ENCODE assay signal across 27 mouse cellular contexts in the genomic region with DNA sequence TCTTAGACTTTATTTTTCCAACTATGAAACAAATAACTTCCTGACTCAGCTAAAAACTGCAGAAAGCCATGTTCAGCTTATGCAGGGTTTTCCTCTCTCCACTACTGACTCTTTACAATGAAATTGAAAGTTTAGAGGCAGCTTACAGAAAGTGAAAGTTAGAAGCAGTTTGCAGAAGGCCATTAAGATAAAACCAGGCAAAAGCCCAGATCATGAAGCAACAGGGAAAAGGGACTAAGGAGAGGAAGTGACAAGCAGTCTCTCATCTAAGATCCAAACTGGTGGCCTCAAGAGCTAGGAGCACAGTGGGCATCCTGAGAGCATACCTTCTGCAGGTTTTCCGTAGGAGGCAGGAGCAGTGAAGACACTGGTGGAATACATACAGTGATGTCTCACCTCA.
A peak's percentile ranks its signal among the peaks of the same experiment; 100 is the strongest.
DNase-seq lines count a peak whose midpoint lies in the region; ATAC-seq and TF ChIP-seq lines count a peak whose summit lies in the region.
"Had no signal": no experiment of that assay in that cellular context is flagged by ENCODE, and none has a peak within 500 bp of the region (broad histone marks: within the 10 kb centered on the region; RNA-seq: fewer than 3 reads in every experiment).

No protein-coding gene starts in this region.

- H3K4me3 ChIP-seq in heart, embryonic 12.5 days: no peak overlapping the region
- H3K4me3 ChIP-seq in CH12.LX (replicated peaks in 1 of 3; ENCODE audit: low read depth in 2 of 3, low read length in 2 of 3, poor library complexity in 1 of 3): no peak overlapping the region
- H3K4me3 ChIP-seq in cerebellum, adult 2 months (replicated peaks; ENCODE audit: insufficient read depth, low read depth, low read length): no peak overlapping the region
- H3K4me3 ChIP-seq: forebrain, embryonic 13.5 days; hindbrain, embryonic 12.5 days; limb, embryonic 12.5 days; midbrain, embryonic 10.5 days; midbrain, embryonic 15.5 days had no signal

- no peak for ATAC-seq in heart, embryonic 12.5 days (ENCODE audit: insufficient number of reproducible peaks, low FRiP score)
- ATAC-seq in granulocyte monocyte progenitor cell, adult 5-6 weeks (replicated peaks; ENCODE audit: poor library complexity, severe bottlenecking): peak; percentile 85
- peak; percentile 76 for ATAC-seq in megakaryocyte progenitor cell, adult 5-6 weeks (replicated peaks; ENCODE audit: poor library complexity)
- ATAC-seq: forebrain, embryonic 13.5 days; liver, postnatal 0 days; midbrain, embryonic 15.5 days had no signal

- no peak for TF ChIP-seq EP300 in CH12.LX (IDR thresholded peaks at IDR 0.05; ENCODE audit: low read length)

- no peak for TF ChIP-seq RAD21 in CH12.LX (IDR thresholded peaks at IDR 0.05; ENCODE audit: low read depth, low read length)

- WGBS in heart, embryonic 12.5 days: 69% methylated on average over 1 of the region's 1 CpGs
- WGBS in cerebellum, adult 2 months: 83% methylated on average over 1 of the region's 1 CpGs

- no peak overlapping the region for H3K9ac ChIP-seq in heart, embryonic 12.5 days
- H3K9ac ChIP-seq in CH12.LX (ENCODE audit: insufficient read depth, low read depth): no peak overlapping the region
- H3K9ac ChIP-seq: forebrain, embryonic 13.5 days; hindbrain, embryonic 12.5 days; limb, embryonic 12.5 days; liver, postnatal 0 days; midbrain, embryonic 15.5 days had no signal

- TF ChIP-seq CTCF in CH12.LX (conservative IDR thresholded peaks at IDR 0.05 in 1 of 2, IDR thresholded peaks at IDR 0.05 in 1 of 2; ENCODE audit: low read depth in 2 of 2, low read length in 2 of 2): no peak
- TF ChIP-seq CTCF in cerebellum, adult 2 months (IDR thresholded peaks at IDR 0.05; ENCODE audit: borderline replicate concordance, insufficient read depth, low read depth, low read length): no peak

- no peaks in the 10 kb centered on the region for H3K4me1 ChIP-seq in heart, embryonic 12.5 days (replicated peaks)
- H3K4me1 ChIP-seq in CH12.LX (ENCODE audit: control insufficient read depth in 1 of 2, insufficient read depth in 2 of 2): peaks cover 0 to 10% of the 10 kb centered on the region in 2 experiments; a peak in 2 of 4 replicates
- no peaks in the 10 kb centered on the region for H3K4me1 ChIP-seq in cerebellum, adult 2 months (ENCODE audit: control insufficient read depth, insufficient read depth, low read length)
- H3K4me1 ChIP-seq: forebrain, embryonic 13.5 days; hindbrain, embryonic 12.5 days; midbrain, embryonic 10.5 days; midbrain, embryonic 15.5 days had no signal

- TF ChIP-seq POLR2A in CH12.LX (IDR thresholded peaks at IDR 0.05; ENCODE audit: low read depth, low read length): no peak
- no peak for TF ChIP-seq POLR2A in cerebellum, adult 2 months (IDR thresholded peaks at IDR 0.05; ENCODE audit: borderline replicate concordance, insufficient read depth, low read length)

- in situ Hi-C loops in CH12.LX (cut with MboI; ENCODE audit: low pct_ligation_motif_present, low pct_unique_long_range_greater_than_20kb, low sequenced_read_pairs): loop anchor here (10.0 kb wide), 1 partner anchor 293 kb away; no protein-coding TSS in a partner anchor

- H3K36me3 ChIP-seq in heart, embryonic 12.5 days: no peaks in the 10 kb centered on the region
- H3K36me3 ChIP-seq in CH12.LX (replicated peaks in 1 of 2; ENCODE audit: control insufficient read depth in 1 of 2, insufficient read depth in 1 of 2, low read length in 1 of 2): no peaks in the 10 kb centered on the region
- H3K36me3 ChIP-seq: hindbrain, embryonic 12.5 days; limb, embryonic 12.5 days; midbrain, embryonic 10.5 days; midbrain, embryonic 15.5 days had no signal

- dilution Hi-C loops in CH12.LX (cut with MboI; ENCODE audit: extremely low pct_ligation_motif_present, extremely low pct_unique_long_range_greater_than_20kb, low sequenced_read_pairs): no loop called here

- no peak overlapping the region for H3K27ac ChIP-seq in heart, embryonic 12.5 days (ENCODE audit: poor library complexity, severe bottlenecking)
- no peak overlapping the region for H3K27ac ChIP-seq in CH12.LX (ENCODE audit: insufficient read depth, low read depth)
- no peak overlapping the region for H3K27ac ChIP-seq in cerebellum, adult 2 months (ENCODE audit: insufficient read depth, low read length)
- H3K27ac ChIP-seq: forebrain, embryonic 13.5 days; hindbrain, embryonic 12.5 days; limb, embryonic 12.5 days; midbrain, embryonic 10.5 days; midbrain, embryonic 15.5 days; stomach, postnatal 0 days had no signal

- DNase-seq in heart, adult 9 months (ENCODE audit: low spot score in 2 of 2): peak; percentile 7 to 10
- DNase-seq in CH12.LX (ENCODE audit: extremely low read depth): no peak
- no peak for DNase-seq in cerebellum, adult 2 months
- DNase-seq in frontal cortex, postnatal 36 days (ENCODE audit: low spot score in 2 of 2): no peak
- DNase-seq in layer of hippocampus, adult 9-10 months (ENCODE audit: low spot score): no peak
- DNase-seq: adrenal gland, adult 2 months; adrenal gland, postnatal 36 days; cerebellum, adult 8-10 months; cerebellum, postnatal 25 days; gastrocnemius, postnatal 25 days; heart, postnatal 14 days; kidney, adult 11 months; kidney, postnatal 14 days; liver, postnatal 0 days; lung, postnatal 4 days; right cerebral cortex, postnatal 4 days; thymus, adult 18-20 months had no signal

- H3K79me2 ChIP-seq in CH12.LX (replicated peaks; ENCODE audit: control insufficient read depth, extremely low read depth, insufficient read depth, poor library complexity, severe bottlenecking): no peaks in the 10 kb centered on the region

- H3K9me3 ChIP-seq in heart, embryonic 12.5 days (replicated peaks): no peaks in the 10 kb centered on the region
- peaks cover 12% of the 10 kb centered on the region for H3K9me3 ChIP-seq in CH12.LX (replicated peaks; ENCODE audit: low read length)
- H3K9me3 ChIP-seq: forebrain, embryonic 13.5 days; hindbrain, embryonic 12.5 days; limb, embryonic 12.5 days; midbrain, embryonic 10.5 days; midbrain, embryonic 15.5 days had no signal

- H3K27me3 ChIP-seq in heart, embryonic 12.5 days (replicated peaks): no peaks in the 10 kb centered on the region
- no peaks in the 10 kb centered on the region for H3K27me3 ChIP-seq in CH12.LX (replicated peaks)
- H3K27me3 ChIP-seq in cerebellum, adult 2 months (ENCODE audit: control insufficient read depth, insufficient read depth, low read length): no peaks in the 10 kb centered on the region
- H3K27me3 ChIP-seq: forebrain, embryonic 13.5 days; hindbrain, embryonic 12.5 days; limb, embryonic 12.5 days; midbrain, embryonic 15.5 days had no signal

- no peak overlapping the region for H3K4me2 ChIP-seq in heart, embryonic 12.5 days
- H3K4me2 ChIP-seq in CH12.LX (ENCODE audit: insufficient read depth, low read depth, poor library complexity, severe bottlenecking): no peak overlapping the region
- H3K4me2 ChIP-seq: forebrain, embryonic 13.5 days; hindbrain, embryonic 12.5 days; limb, embryonic 12.5 days; liver, embryonic 11.5 days; midbrain, embryonic 15.5 days had no signal

TF ChIP-seq in CH12.LX, 34 proteins besides CTCF, POLR2A, EP300 and RAD21:
- TF ChIP-seq IRF4 (IDR thresholded peaks at IDR 0.05; ENCODE audit: low read depth, low read length) (no peak), MAFK (IDR thresholded peaks at IDR 0.05; ENCODE audit: insufficient replicate concordance, low read length) (peak; percentile 66; the same call in 1 of the 2 replicates), USF2 (conservative IDR thresholded peaks at IDR 0.05; ENCODE audit: low read depth, low read length) (no peak), HCFC1 (IDR thresholded peaks at IDR 0.05; ENCODE audit: low read depth, low read length) (no peak)

Comparison
In these comparisons a context has a peak if more than half of its experiments do, and no peak if none do; other contexts are left out.
1. DNase-seq: peak in heart, adult 9 months (2 of 2); none in CH12.LX (single experiment), cerebellum, adult 2 months (0 of 2), frontal cortex, postnatal 36 days (0 of 2) and layer of hippocampus, adult 9-10 months (single experiment).